10 mouse cellular contexts compared by ENCODE assay signal in genomic region chr14:50969558-50970544, GRCm38 (mm10). TPM values are rescaled to one million over a fixed set of nuclear protein-coding genes. Genes with fewer than 3 reads are reported as not detected.
DNase-seq lines count a peak whose midpoint lies in the region; ATAC-seq and TF ChIP-seq lines count a peak whose summit lies in the region.
"Had no signal": no experiment of that assay in that cellular context is flagged by ENCODE, and none has a peak within 500 bp of the region (broad histone marks: within the 10 kb centered on the region; RNA-seq: fewer than 3 reads in every experiment).

No protein-coding gene starts in this region.

- H3K9ac ChIP-seq in kidney, embryonic 16.5 days (replicated peaks; ENCODE audit: low read length): 0 out of 2 replicates have a peak overlapping the region, but pooled peaks have one; percentile 12
- peak overlapping the region; percentile 42; the same call in 1 of the 2 replicates for H3K9ac ChIP-seq in midbrain, embryonic 11.5 days (ENCODE audit: low read length)

- no peaks in the 10 kb centered on the region for H3K9me3 ChIP-seq in kidney, embryonic 16.5 days (ENCODE audit: low read length)
- no peaks in the 10 kb centered on the region for H3K9me3 ChIP-seq in midbrain, embryonic 11.5 days (ENCODE audit: control insufficient read depth, low read length)

- no peak for ATAC-seq in kidney, embryonic 16.5 days (ENCODE audit: low FRiP score, low TSS enrichment)
- ATAC-seq in midbrain, embryonic 11.5 days (ENCODE audit: low FRiP score): no peak

- no peaks in the 10 kb centered on the region for H3K27me3 ChIP-seq in kidney, embryonic 16.5 days (ENCODE audit: insufficient read depth, low read length)
- H3K27me3 ChIP-seq in midbrain, embryonic 11.5 days (ENCODE audit: control insufficient read depth, insufficient read depth, low read length): no peaks in the 10 kb centered on the region

- WGBS in kidney, embryonic 16.5 days: 42% methylated on average over 12 of the region's 12 CpGs
- WGBS in midbrain, embryonic 11.5 days: 13% methylated on average over 12 of the region's 12 CpGs

- TF ChIP-seq POLR2A in cortical plate, adult 2 months (IDR thresholded peaks at IDR 0.05; ENCODE audit: extremely low read depth, insufficient read depth, low read length): no peak

- no peak overlapping the region for H3K4me2 ChIP-seq in kidney, embryonic 16.5 days (replicated peaks; ENCODE audit: low read depth, low read length)
- H3K4me2 ChIP-seq in midbrain, embryonic 11.5 days: no peak overlapping the region

- H3K36me3 ChIP-seq in kidney, embryonic 16.5 days (ENCODE audit: insufficient read depth, low read length): no peaks in the 10 kb centered on the region
- no peaks in the 10 kb centered on the region for H3K36me3 ChIP-seq in midbrain, embryonic 11.5 days (ENCODE audit: control insufficient read depth, insufficient read depth, low read length)

- no peak for TF ChIP-seq CTCF in cortical plate, adult 2 months (IDR thresholded peaks at IDR 0.05; ENCODE audit: extremely low read depth, insufficient read depth, low read length)

- no peak for DNase-seq in kidney, postnatal 36 days
- peak; percentile 38 for DNase-seq in heart, adult 8-10 months (ENCODE audit: low spot score)
- DNase-seq in layer of hippocampus, postnatal 14 days (ENCODE audit: low spot score in 2 of 2): peak; percentile 50 to 81
- DNase-seq in midbrain, embryonic 11.5 days (ENCODE audit: low spot score, missing footprints): peak; percentile 87
- DNase-seq in kidney, postnatal 10 days: no peak
- DNase-seq in adrenal gland, adult 2 months: no peak

- H3K4me3 ChIP-seq in kidney, embryonic 16.5 days (ENCODE audit: low read length): no peak overlapping the region
- H3K4me3 ChIP-seq in cortical plate, adult 2 months (ENCODE audit: insufficient read depth, low read length): no peak overlapping the region
- H3K4me3 ChIP-seq in midbrain, embryonic 11.5 days (ENCODE audit: low read depth, low read length): no peak overlapping the region

- H3K4me1 ChIP-seq in kidney, embryonic 16.5 days (ENCODE audit: insufficient read depth, low read length): no peaks in the 10 kb centered on the region
- peaks cover 2% of the 10 kb centered on the region; the same call in 1 of the 2 replicates for H3K4me1 ChIP-seq in cortical plate, adult 2 months (ENCODE audit: control insufficient read depth, insufficient read depth, low read length)
- peaks cover 7% of the 10 kb centered on the region; the same call in 1 of the 2 replicates for H3K4me1 ChIP-seq in midbrain, embryonic 11.5 days (ENCODE audit: control insufficient read depth, insufficient read depth, low read length)

- H3K27ac ChIP-seq in kidney, embryonic 16.5 days (ENCODE audit: low read length): no peak overlapping the region
- H3K27ac ChIP-seq in cortical plate, adult 2 months (ENCODE audit: insufficient read depth, low read length): peak overlapping the region; percentile 78
- H3K27ac ChIP-seq in midbrain, embryonic 11.5 days (ENCODE audit: low read depth, low read length): no peak overlapping the region

RNA-seq across cellular contexts. Expression of gene Pnp2, which starts 14.1 kb away (rescaled TPM):
- 0.66 TPM in 1 of 2 replicates, not detected in the other for polyA plus RNA-seq in kidney, embryonic 16.5 days (2015; fragmentation: Nextera tagmentation; extraction: Ambion mirVana)
- 0.87 and 1.4 TPM in 2 replicates for polyA plus RNA-seq in cortical plate, adult 2 months (2012; rRNA removed)
- total RNA-seq in heart, adult 8-10 months (2022): 1 to 10 TPM in 1 of 4 experiments, under 1 TPM in 2, not detected in 1; 0.52 to 1.2 (median 0.84) TPM
- under 1 TPM; 0.52 to 0.92 TPM for total RNA-seq in layer of hippocampus, postnatal 14 days (2021)
- 0.55 and 0.57 TPM in 2 replicates for polyA plus RNA-seq in midbrain, embryonic 11.5 days (2014; fragmentation: Nextera tagmentation; extraction: Ambion mirVana)
- 1 to 10 TPM; 1.5 to 2.5 TPM for total RNA-seq in adrenal gland, adult 2 months (2021)
- polyA plus RNA-seq in adrenal gland, adult 2 months (2012; rRNA removed): 0.37 and 0.49 TPM in 2 replicates

RNA-seq across cellular contexts. Expression of gene Gm49342, which starts 25.5 kb away (rescaled TPM):
- polyA plus RNA-seq in kidney, embryonic 16.5 days (2015; fragmentation: Nextera tagmentation; extraction: Ambion mirVana): not detected in 2 replicates
- polyA plus RNA-seq in cortical plate, adult 2 months (2012; rRNA removed): 24.8 and 28.5 TPM in 2 replicates
- 10 to 100 TPM in 2 of 4 experiments, 1 to 10 TPM in 2; 6.8 to 12.3 (median 9.5) TPM for total RNA-seq in heart, adult 8-10 months (2022)
- 10 to 100 TPM; 11.5 to 20.3 TPM for total RNA-seq in layer of hippocampus, postnatal 14 days (2021)
- not detected in 2 replicates for polyA plus RNA-seq in midbrain, embryonic 11.5 days (2014; fragmentation: Nextera tagmentation; extraction: Ambion mirVana)
- total RNA-seq in adrenal gland, adult 2 months (2021): 10 to 100 TPM; 45.4 to 64.1 TPM
- 2.9 and 4.5 TPM in 2 replicates for polyA plus RNA-seq in adrenal gland, adult 2 months (2012; rRNA removed)
- polyA plus RNA-seq: liver, embryonic 16.5 days; stomach, embryonic 16.5 days had no signal

RNA-seq across cellular contexts. Expression of gene Rnase10, which starts 37.7 kb away (rescaled TPM):
- not detected in 2 replicates for polyA plus RNA-seq in kidney, embryonic 16.5 days (2015; fragmentation: Nextera tagmentation; extraction: Ambion mirVana)
- polyA plus RNA-seq in cortical plate, adult 2 months (2012; rRNA removed): 0.08 and 0.19 TPM in 2 replicates
- under 1 TPM in 3 of 4 experiments, not detected in 1; 0.25 to 0.37 (median 0.27) TPM for total RNA-seq in heart, adult 8-10 months (2022)
- total RNA-seq in layer of hippocampus, postnatal 14 days (2021): under 1 TPM; 0.24 to 0.35 TPM
- not detected in 2 replicates for polyA plus RNA-seq in midbrain, embryonic 11.5 days (2014; fragmentation: Nextera tagmentation; extraction: Ambion mirVana)
- under 1 TPM; 0.24 to 0.26 TPM for total RNA-seq in adrenal gland, adult 2 months (2021)
- polyA plus RNA-seq in adrenal gland, adult 2 months (2012; rRNA removed): not detected in 2 replicates

RNA-seq across cellular contexts. Expression of gene Pnp, which starts 39.0 kb away (rescaled TPM):
- 78.2 and 79.3 TPM in 2 replicates for polyA plus RNA-seq in kidney, embryonic 16.5 days (2015; fragmentation: Nextera tagmentation; extraction: Ambion mirVana)
- polyA plus RNA-seq in cortical plate, adult 2 months (2012; rRNA removed): 29.3 and 31.3 TPM in 2 replicates
- total RNA-seq in heart, adult 8-10 months (2022): 10 to 100 TPM in 1 of 4 experiments, 1 to 10 TPM in 3; 8.0 to 10.9 (median 9.3) TPM
- 10 to 100 TPM; 11.8 to 14.8 TPM for total RNA-seq in layer of hippocampus, postnatal 14 days (2021)
- 73.6 and 76.3 TPM in 2 replicates for polyA plus RNA-seq in midbrain, embryonic 11.5 days (2014; fragmentation: Nextera tagmentation; extraction: Ambion mirVana)
- total RNA-seq in adrenal gland, adult 2 months (2021): 10 to 100 TPM; 31.2 to 46.1 TPM
- 10.1 and 12.3 TPM in 2 replicates for polyA plus RNA-seq in adrenal gland, adult 2 months (2012; rRNA removed)

RNA-seq across cellular contexts. Expression of gene Pip4p1, which starts 39.2 kb away (rescaled TPM):
- 57.7 and 60.8 TPM in 2 replicates for polyA plus RNA-seq in kidney, embryonic 16.5 days (2015; fragmentation: Nextera tagmentation; extraction: Ambion mirVana)
- polyA plus RNA-seq in cortical plate, adult 2 months (2012; rRNA removed): 169 and 177 TPM in 2 replicates
- 10 to 100 TPM; 19.3 to 24.5 (median 20.6) TPM for total RNA-seq in heart, adult 8-10 months (2022)
- total RNA-seq in layer of hippocampus, postnatal 14 days (2021): 10 to 100 TPM; 77.4 to 86.4 TPM
- polyA plus RNA-seq in midbrain, embryonic 11.5 days (2014; fragmentation: Nextera tagmentation; extraction: Ambion mirVana): 48.4 and 59.0 TPM in 2 replicates
- total RNA-seq in adrenal gland, adult 2 months (2021): 10 to 100 TPM; 56.7 to 69.6 TPM
- polyA plus RNA-seq in adrenal gland, adult 2 months (2012; rRNA removed): 120 and 125 TPM in 2 replicates

Comparison
In these comparisons a context has a peak if more than half of its experiments do, and no peak if none do; other contexts are left out.
1. DNase-seq: peak in heart, adult 8-10 months (single experiment), layer of hippocampus, postnatal 14 days (2 of 2) and midbrain, embryonic 11.5 days (single experiment); none in kidney, postnatal 36 days (0 of 2), kidney, postnatal 10 days (single experiment) and adrenal gland, adult 2 months (single experiment).